Mouse (Mus musculus): Measurements from ENCODE around the gene Atp2b2. TPM values are rescaled to one million over a fixed set of nuclear protein-coding genes. Genes with fewer than 3 reads are reported as not detected.
"Not testable (repeated sequence)": the region's sequence is repeated elsewhere in the genome, so short reads cannot be mapped to it uniquely, and the experiment has no call there.

The Atp2b2 gene
- total RNA-seq, 1 experiment from 2014 or later: not detected

DNA sequence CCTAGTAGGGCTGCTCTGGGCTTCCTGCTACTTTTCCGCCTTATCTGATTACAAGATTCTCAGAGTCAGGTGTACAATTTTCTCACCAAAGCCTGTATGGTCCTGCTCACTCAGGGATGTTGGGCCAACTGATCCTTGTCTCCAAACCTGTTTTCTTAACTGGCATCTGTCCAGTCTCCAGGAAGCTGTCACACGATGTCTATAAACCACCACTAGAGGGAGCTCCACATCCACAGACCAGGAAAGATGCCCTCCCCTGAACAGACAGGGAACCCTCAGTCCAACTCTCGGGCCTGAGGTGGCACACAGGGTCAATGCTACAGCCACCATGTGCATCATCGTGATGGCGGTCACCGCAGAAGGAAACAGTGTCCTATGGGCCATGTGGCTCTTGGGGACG lies 280.8 kb downstream of the Atp2b2 start:
- peak; percentile 58; the same call in 1 of the 2 replicates for ATAC-seq (replicated peaks; ENCODE audit: insufficient number of reproducible peaks, low FRiP score, low TSS enrichment, poor library complexity, severe bottlenecking)

DNA sequence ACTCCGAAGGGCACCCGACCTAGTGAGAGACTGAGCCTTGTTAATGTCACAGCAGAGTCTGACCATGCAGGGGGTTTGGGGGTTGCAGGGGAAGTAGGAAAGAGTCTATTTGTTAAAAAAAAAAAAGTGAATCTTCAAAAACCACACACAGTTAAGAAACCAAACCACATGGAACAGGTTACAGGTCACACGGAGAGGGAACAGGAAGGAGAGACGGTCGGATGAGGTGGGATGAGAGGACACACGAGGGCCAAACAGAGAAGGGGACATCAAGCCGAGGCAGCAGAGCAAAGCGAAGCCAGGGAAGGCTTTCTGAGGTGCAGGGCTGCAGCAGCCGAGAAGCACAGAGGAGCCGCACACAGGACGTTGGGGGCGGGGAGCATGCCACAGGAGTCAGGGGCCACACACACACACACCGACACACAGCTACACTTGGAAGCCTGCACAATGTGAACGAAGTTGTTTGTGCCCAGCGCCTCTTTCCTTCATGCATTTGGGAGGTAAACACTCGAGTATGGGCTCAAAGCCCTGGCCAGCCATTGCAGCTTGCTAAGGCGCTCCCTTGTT lies 293.2 kb downstream of the Atp2b2 start:
- no peak for ATAC-seq (replicated peaks; ENCODE audit: insufficient number of reproducible peaks, low FRiP score, low TSS enrichment, poor library complexity, severe bottlenecking)

DNA sequence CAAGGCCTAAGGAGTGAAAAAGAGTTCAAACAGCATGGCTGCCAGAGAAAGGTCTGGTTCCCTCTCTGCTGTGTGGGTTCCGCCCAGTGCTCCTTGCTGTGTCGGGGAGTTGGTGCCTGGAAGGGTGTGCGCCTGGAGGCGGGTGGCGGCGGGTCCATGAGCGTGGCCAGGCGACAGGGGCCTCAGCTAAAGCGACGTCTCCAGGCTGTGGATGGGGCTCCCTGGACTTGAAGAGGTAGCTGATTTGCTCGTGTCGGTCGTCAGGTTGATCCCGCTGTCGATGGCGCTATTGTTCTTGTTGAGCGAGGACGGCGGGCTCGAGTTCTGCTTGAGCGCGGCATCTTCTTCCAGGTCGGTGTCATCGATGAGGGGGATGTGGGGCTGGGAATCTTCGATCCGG lies 294.1 kb downstream of the Atp2b2 start:
- peak; percentile 34; the same call in 1 of the 2 replicates for ATAC-seq (replicated peaks; ENCODE audit: insufficient number of reproducible peaks, low FRiP score, low TSS enrichment, poor library complexity, severe bottlenecking)

DNA sequence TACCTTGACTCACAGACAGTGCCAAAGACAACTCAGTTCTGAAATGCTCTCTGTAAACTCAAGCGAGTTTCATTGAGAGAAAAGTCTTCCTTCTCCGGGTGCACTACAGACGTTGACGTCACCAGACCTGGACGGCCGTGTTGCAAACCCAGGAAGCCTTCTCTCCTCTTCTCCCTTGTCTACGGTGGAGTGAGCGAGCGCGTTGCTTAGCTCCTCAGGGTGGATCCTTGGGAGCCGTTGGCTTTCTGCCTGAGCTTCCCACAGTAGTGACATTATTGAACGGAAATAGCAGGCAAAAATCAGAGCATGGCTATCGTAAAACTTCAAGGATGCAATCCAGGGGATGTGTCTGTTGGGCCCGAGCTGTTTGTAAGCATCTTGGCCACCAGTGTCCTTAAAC lies 295.1 kb downstream of the Atp2b2 start:
- ATAC-seq (replicated peaks; ENCODE audit: insufficient number of reproducible peaks, low FRiP score, low TSS enrichment, poor library complexity, severe bottlenecking): no peak

DNA sequence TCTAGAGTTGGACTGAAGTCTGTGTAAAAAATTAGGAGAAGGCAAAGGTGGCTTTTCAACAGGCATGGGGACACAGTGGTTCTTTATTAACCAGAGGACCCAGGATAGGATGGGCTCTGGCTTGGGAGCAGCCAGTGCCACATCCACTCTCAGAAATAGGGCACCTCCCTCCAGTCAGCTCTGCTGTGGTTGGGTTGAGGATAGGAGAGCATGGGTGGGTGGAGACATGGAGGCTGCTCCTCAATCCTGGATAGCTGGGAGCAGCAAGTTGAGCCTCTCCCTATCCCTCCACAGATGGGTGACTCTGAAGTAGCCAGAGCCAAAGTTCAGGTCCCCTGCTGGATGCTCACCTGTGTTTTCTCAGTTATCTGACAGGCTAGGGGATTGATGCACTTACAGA lies 297.3 kb downstream of the Atp2b2 start:
- no peak for ATAC-seq (replicated peaks; ENCODE audit: insufficient number of reproducible peaks, low FRiP score, low TSS enrichment, poor library complexity, severe bottlenecking)

DNA sequence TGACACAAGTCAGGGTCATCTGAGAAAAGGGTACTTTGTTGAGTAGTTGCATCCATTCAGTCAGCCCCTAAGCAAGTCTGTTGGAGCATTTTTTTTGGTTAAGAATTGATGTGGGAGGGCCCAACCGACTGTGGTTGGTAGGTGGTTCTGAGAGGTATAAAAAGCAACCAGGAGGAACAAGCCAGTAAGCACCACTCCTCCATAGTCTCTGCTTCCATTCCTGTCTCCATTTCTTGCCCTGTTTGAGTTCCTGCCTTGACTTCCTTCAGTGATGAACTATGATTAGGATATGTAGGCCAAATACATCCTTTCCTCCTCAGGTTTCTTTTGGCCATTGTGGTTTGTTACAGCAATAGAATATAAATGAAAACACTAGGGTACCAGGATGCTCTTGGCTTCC lies 299.3 kb downstream of the Atp2b2 start:
- ATAC-seq (replicated peaks; ENCODE audit: insufficient number of reproducible peaks, low FRiP score, low TSS enrichment, poor library complexity, severe bottlenecking): no peak

DNA sequence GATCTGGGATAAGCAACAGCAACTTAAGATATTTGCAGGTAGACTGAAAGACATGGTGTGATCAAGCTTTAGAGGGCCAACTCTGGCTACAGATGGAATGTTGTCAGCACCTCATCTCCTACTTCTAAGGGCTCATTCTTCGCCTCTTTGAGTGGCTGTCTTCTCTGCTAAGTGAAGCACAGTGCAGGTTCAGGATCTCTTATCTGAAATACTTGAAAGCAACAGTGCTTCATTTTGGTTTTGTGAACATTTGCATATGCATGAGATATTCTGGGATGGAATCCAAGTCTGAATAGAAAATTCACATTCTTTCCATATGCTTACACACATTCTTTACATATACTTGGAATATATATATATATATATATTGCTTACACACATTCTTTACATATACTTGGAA lies 300.1 kb downstream of the Atp2b2 start:
- no peak for ATAC-seq (replicated peaks; ENCODE audit: insufficient number of reproducible peaks, low FRiP score, low TSS enrichment, poor library complexity, severe bottlenecking)

DNA sequence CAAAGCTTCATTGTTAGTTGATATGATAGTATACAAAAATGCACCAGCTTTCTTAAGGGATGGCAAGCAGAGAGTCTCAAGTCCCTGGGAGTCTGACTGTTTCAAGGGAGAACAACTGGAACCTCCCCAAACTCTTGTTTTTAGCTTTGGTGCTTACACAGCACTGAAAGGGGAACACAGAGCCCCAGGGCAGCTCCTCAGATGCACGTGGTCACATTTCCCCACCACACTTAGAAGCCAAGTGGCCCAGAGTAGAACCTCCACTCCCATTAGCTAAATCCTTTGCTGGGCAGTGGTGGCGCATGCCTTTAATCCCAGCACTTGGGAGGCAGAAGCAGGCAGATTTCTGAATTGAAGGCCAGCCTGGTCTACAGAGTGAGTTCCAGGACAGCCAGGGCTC lies 301.0 kb downstream of the Atp2b2 start:
- no peak for ATAC-seq (replicated peaks; ENCODE audit: insufficient number of reproducible peaks, low FRiP score, low TSS enrichment, poor library complexity, severe bottlenecking)

DNA sequence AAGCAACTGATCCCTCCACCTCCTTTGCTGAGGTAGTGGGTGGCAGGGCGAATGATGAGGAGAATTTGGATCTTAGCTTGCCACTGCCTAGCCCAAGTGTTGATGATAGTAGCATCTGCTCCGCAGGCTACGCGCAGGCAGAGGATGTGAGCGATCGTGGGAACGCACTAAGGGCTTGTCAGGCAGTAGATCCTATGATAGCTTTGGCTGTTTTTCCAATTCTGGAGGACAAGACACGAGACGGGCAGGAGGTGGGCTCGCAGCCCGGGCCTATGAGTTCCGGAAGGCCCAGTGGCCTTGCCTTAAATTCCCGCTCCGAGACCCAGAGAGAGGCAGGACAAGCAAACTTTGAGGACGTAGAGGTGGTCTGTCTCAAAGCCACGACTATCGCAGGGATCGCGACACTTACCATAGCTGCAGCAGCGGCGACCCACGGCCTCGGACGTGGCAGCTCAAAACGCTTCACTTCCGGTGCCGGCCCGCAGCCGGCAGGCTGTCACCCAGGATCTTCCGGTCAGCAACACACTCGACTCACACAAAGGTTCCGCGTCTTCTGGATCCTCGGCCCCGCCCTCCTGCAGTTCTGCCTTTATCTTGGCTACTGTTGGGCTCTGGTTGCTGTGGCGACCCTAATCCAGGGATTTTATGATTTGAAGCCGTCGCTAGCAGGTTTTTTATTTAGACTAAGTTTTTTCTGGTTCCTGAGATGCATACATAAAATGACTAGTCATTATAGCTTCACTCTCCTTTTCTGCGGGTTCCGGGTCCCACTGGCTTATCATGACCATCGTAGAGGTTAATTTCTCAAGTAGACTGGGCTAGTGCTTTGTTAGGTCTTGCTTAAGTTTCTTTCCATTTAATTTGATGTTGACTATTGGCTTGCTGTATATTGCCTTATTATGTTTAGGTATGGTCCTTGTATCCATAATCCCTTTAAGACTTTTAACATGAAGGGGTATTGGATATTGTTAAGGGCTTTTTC lies 301.9 kb downstream of the Atp2b2 start, which contains the start of gene Sec13:
Gene Sec13, minus strand, starts transcription at position 508 of the 982 bp plus-strand sequence.
- peak; percentile 92 for ATAC-seq (replicated peaks; ENCODE audit: insufficient number of reproducible peaks, low FRiP score, low TSS enrichment, poor library complexity, severe bottlenecking)

DNA sequence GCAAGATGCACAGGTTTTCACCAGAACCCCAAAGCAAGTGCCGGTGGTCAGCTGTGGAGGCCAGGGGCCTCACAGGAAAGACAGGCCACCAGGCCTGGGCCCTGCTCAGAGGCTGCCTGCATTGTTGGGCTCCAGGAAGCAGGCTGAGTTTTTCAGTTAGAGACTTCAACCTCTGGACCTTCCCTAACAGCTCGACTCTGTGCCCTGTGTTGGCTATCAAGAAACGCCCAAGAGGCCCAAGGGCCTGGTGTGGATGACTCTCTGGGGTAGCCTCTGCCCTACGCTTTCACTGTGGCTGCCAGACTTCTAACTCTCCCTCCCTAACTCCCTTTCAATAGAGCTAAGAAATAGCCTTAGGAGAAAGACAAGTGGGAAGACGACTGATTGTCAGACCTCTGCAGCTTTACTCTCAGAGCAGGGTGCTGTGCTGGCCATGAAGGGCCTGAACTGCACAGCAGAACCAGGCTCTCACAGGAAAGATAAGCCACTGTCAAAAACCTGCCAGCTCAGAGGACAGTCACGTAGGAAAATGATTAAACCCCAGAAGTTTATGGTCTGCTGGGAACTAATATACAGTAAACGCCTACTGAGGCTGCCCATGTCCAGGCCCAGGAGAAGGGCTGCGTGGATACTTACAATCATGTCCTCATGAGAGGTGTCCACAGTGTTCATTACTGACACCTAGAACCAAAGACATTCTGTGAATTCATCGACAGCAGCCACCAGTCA lies 304.9 kb downstream of the Atp2b2 start:
- no peak for ATAC-seq (replicated peaks; ENCODE audit: insufficient number of reproducible peaks, low FRiP score, low TSS enrichment, poor library complexity, severe bottlenecking)

DNA sequence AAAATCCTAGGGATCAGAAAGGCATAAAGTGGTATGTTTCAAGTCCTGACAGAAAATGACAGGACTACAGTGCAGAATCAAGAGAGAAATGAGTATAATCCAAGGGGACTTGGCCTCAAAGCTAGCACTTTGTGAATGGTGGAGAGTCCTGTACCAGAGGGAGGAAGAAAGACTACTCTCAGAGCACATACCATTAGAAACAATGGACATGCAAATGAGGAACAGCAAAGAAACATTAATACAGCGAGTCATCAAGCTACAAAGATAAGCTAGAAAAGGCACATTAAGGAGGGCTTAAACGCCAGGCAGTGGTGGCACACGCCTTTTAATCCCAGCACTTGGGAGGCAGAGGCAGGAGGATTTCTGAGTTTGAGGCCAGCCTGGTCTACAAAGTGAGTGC lies 311.1 kb downstream of the Atp2b2 start:
- no peak for ATAC-seq (replicated peaks; ENCODE audit: insufficient number of reproducible peaks, low FRiP score, low TSS enrichment, poor library complexity, severe bottlenecking)

DNA sequence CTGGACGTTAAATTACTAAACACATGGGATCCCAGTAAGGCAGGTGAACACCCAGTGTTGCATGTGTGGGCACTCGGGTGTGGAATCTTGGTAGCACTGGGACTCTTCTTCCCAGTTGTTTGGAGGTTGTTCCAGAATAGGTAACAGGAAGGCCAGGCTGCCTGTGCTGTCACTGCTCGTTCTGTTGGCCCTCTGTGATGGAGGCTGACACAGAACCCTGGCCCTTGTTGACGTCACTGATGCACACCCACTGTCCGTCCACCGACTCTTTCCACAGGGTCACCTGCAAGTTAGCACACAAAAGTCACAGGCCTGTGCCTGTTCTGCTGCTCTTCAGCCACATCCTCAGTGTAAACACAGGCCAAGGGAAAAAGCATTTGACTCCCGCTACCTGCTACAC lies 314.2 kb downstream of the Atp2b2 start:
- ATAC-seq (replicated peaks; ENCODE audit: insufficient number of reproducible peaks, low FRiP score, low TSS enrichment, poor library complexity, severe bottlenecking): no peak

DNA sequence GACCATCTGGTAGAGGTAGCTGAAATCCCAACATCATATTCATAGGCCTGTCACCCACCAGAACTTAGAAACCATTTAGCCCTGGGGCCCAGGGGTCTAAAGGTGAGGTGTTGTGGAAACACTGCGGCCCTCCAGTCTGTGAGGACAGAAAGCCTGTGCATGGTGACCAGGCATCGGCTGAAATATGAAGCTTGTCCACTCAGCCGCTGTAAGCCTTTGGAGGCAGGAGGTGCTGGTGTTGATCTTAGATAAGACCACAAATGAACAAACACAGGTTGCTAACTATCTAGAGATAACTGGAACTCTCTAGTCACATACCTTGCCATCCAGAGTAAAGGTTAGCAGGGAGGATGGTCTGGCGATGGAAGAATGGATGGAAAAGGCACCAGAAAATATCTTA lies 321.4 kb downstream of the Atp2b2 start:
- no peak for ATAC-seq (replicated peaks; ENCODE audit: insufficient number of reproducible peaks, low FRiP score, low TSS enrichment, poor library complexity, severe bottlenecking)

DNA sequence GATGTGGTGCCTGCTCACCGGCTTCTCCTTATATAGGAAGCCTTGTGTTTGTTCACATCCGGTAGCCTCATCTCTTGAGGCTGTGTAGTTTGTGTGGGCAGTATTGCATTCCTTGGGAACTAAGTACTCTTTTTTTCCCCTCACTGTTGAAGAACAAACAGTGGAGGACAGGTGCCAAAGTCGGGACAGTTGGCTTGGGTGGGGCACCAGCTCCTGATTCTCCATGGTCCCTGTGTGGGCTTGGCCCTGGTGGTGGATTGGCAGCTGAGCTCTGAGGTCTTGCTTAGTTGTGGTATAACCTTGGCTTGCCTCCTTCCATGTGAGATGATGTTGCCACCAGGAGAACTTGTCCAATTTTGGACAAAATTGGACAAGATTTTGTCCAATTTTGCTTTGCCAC lies 322.5 kb downstream of the Atp2b2 start, which contains the start of gene Ghrl:
Gene Ghrl, minus strand, starts transcription at position 3 of the 400 bp plus-strand sequence.
- no peak for ATAC-seq (replicated peaks; ENCODE audit: insufficient number of reproducible peaks, low FRiP score, low TSS enrichment, poor library complexity, severe bottlenecking)

DNA sequence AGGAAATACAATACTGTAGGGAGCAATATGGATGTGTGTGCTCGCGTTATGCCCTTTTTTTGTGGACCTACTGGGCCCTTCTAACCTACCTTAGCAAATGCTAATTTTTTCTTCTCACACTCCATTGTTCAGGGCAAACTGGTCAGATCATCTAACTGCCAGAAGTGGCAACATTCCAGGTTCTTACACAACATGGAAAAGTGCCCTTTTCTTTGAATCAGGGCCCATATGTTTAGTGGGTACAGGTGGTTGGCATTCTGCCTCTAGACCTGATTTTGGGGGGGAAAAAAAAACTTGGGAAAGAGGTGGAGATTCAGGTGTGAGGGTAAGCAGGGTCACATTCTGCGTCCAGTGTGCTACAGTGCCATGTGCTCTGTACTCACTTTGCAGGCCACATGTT lies 324.9 kb downstream of the Atp2b2 start:
- ATAC-seq (replicated peaks; ENCODE audit: insufficient number of reproducible peaks, low FRiP score, low TSS enrichment, poor library complexity, severe bottlenecking): no peak

DNA sequence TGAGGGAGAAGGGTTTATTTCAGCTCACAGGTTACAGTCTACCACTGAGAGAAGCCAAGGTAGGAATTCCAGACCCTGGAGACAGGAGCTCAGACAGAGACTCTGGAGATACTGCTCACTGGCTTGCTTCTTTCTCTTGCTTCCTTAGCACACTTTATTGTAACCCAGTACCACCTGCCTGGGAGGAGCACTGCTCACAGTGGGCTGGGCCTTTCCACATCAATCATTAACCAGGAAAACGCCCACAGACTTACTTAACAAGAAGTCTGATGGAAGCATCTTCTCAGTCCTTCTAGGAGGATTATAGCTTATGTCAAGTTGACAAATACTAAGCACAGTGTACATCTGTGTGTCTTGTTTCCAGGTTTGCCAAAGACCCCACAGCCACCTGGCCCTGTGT lies 327.6 kb downstream of the Atp2b2 start:
- ATAC-seq (replicated peaks; ENCODE audit: insufficient number of reproducible peaks, low FRiP score, low TSS enrichment, poor library complexity, severe bottlenecking): no peak

DNA sequence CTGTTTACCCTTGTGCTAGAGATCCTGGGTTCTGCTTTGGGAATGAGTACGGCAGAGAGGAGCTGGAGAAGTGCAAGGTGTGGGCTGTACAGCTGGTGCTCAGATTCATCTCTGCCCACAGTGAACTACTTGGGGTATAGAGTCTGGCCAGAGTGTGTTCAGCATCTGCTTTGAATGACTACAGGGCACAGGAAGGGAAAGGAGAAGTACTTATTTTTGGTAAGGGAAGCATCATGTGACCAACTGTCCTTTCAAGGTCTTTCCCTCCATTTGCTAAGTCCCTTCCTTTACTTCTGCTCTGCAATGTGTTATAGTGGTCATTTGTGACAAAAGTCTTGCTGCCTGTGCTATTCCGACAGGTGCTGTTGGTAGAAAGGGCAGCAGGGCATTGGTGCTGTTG lies 328.1 kb downstream of the Atp2b2 start:
- ATAC-seq (replicated peaks; ENCODE audit: insufficient number of reproducible peaks, low FRiP score, low TSS enrichment, poor library complexity, severe bottlenecking): peak; percentile 71

DNA sequence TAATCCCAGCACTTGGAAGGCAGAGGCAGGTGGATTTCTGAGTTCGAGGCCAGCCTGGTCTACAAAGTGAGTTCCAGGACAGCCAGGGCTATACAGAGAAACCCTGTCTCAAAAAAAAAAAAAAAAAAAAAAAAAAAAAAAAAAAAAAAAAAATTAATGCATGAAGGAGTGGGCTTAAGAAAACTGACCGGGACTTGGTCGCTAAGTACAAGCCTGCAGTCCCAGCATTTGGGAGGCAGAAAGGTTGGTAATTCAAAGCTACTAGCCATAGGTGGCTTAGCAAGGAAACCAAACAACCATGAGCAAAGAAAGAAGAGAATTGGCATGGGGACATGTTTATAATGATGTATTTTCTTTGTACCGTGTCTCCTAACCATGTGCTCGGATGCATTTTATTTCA lies 329.0 kb downstream of the Atp2b2 start:
- not testable (repeated sequence) for ATAC-seq (replicated peaks; ENCODE audit: insufficient number of reproducible peaks, low FRiP score, low TSS enrichment, poor library complexity, severe bottlenecking)

DNA sequence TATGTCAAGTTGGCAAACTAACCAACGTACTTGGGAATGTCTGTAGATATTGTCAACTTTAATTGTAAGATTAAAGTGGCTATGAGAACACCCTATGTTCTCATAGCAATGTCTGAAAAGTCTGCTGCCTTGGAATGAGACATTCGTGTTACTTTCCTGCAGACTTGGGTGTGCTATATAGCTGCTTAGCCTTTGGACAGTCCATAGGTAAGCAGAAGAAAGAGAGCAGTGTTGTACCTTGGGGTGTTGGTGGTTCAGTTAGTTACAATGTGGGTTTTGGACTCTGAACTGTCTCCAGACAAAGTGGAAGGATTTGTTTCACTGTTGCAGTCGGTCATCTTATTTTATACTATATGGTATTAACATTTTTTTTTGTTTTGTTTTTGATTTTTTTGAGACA lies 329.7 kb downstream of the Atp2b2 start:
- ATAC-seq (replicated peaks; ENCODE audit: insufficient number of reproducible peaks, low FRiP score, low TSS enrichment, poor library complexity, severe bottlenecking): no peak

All from monocyte, adult 5-6 weeks (primary cell).